Mouse (Mus musculus) heart, adult 2 months (tissue): ENCODE data around the gene Sema3a.

Source experiments
- CTCF ChIP-seq: fragments of 200-600 bp; IDR thresholded peaks from 2 replicates; pipeline ENCODE4 v1.8.1; 2022; ENCODE audit warnings: antibody characterized with exemption, mild to moderate bottlenecking, moderate library complexity
- EP300 ChIP-seq: fragments of 200-500 bp; IDR thresholded peaks from 2 replicates; pipeline ENCODE4 v1.6.1; 2011; ENCODE audit warnings: low read depth, low read length, control low read depth; ENCODE audit not compliant: insufficient read depth
- POLR2A ChIP-seq: fragments of 200-500 bp; IDR thresholded peaks from 2 replicates; pipeline ENCODE4 v1.6.1; 2011; ENCODE audit warnings: mild to moderate bottlenecking, low read depth, low read length, control low read depth; ENCODE audit not compliant: insufficient read depth

DNA sequence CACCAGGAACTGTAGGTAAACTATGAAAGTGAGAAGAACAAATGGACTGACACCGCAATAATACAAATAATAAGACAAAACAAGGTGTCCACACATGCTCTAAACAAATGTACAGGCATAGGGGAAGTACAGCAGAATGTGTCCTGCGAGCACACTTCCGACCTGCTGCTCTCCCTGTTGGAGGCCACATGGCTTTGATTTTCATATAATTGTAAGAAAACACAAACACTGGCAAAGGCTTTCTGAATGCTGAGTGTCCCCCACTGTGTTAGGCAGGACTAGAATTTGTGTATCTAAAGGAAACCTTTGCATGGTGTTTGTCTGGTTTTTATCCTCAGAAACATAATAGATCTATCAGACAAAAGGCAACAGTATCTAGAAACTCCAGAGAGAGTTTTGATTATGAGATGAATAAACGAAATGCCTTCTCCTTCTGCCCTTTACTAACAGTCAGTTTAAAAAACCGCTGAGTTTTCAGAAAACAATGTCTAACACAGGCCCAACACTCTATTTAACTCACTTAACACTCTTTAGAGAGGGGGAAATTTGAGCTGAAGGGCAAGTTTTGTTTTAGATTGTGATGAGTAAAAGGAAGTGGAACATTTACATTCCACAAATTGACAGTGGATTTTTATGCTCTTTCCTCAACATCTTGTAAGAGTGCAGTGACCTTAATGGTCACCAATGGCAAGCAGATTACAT is 193.7 kb downstream of the Sema3a start:
- TF ChIP-seq CTCF (no peak), POLR2A (no peak), EP300 (no peak)
